Mouse (Mus musculus) gastrocnemius, postnatal 10 days (tissue): ENCODE measurements around the gene Zbed3. TPM values are rescaled to one million over a fixed set of nuclear protein-coding genes. Genes with fewer than 3 reads are reported as not detected.
A peak's percentile ranks its signal among the peaks of the same experiment; 100 is the strongest.
"Not testable (repeated sequence)": the region's sequence is repeated elsewhere in the genome, so short reads cannot be mapped to it uniquely, and the experiment has no call there.

Source experiments
- DNase-seq: peaks from one replicate; pipeline ENCODE4 v3.0.0; 2021; ENCODE audit warnings: mixed read lengths
- total RNA-seq, 2 experiments: library from RNA; stranded (reverse); gene quantifications; 2 replicates each; pipeline ENCODE4 v1.2.3; 2021

The Zbed3 gene
- total RNA-seq, 2 experiments from 2014 or later = 15.1 to 15.6 TPM

GRCm38 (mm10) chr13:95332086-95332899 lies 8.9 kb downstream of the Zbed3 start:
- no peak for DNase-seq

DNA sequence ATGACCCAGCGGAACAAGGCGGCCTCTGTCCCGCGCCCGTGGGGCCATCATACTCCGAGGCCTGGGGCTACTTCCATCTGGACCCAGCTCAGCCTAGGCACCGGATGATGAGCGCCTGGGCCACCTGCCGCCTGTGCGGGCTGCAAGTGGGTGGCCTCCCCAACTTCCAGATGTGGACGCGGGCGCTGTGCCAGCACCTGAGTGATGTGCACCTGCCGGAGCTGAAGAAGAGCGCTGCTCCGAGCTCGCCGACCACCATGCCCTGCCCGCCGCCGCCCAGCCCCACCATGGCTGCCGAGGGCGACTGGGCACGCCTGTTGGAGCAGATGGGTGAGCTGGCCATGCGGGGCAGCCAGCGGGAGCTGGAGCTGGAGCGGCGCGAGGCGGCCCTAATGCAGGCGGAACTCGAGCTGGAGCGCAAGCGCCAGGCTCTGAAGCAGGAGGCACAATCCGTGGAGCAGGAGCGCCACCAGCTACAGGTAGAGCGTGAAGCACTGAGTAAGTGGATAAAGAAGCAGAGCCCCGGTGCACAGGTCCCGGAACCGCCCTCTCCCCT lies 12.8 kb downstream of the Zbed3 start:
- no peak for DNase-seq

DNA sequence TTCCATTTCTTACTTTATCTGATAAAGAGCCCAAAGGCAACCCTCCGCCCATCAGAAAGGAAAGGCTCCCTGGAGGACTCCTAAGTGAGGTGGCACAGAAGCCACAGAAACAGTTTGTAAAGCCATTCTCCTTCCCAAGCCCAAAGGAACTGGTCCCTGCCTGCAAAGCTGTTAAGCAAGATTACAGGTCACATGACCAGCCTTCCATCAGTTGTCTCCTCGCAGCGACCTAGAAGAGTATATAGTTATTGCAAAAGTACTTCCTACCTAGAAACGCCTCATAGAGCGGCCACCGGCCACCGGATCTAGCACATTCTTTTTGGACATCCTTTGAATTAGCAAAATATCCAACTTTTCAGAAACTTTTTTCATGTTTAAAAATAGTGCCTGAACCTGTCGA lies 20.1 kb downstream of the Zbed3 start:
- DNase-seq = no peak

DNA sequence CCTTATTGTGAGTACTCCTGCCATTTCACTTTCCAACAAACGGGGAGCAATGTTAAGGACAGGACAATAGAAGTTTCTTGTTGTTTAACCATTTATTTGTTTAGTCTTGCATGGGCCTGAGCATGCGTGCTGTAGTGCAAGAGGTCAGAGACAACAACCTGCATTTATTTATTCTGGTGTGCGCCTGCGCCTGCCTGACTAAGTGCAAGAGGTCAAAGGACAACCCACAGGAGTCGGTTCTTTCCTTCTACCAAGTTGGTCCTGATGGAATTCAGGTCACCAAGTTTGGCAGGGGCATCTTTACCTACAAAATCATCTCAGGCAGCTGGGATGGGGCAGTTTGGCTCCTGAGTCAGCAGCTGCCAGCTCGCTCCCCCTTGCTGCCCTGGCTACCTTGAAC lies 22.5 kb downstream of the Zbed3 start:
- DNase-seq = no peak

GRCm38 (mm10) chr13:95347018-95347696 lies 23.7 kb downstream of the Zbed3 start:
- peak; percentile 80 for DNase-seq

DNA sequence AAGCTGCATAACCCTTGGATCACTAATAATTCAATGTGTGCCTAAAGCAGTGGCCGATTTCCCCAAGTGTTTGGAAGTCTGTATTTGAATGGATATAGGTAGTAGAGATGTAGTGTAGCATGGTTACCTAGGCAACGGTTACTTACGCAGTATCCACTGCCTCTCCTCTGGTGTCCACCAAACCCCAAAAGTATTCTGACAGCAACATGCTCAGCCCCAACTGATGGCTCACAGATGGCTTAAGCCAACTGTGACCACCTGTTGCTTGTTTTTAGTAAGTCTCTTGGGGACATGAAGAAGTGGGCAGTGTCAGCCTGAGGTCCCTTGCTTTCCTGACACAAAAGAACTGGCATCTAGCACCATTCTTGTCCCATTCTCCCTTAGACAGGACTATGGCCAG lies 25.1 kb downstream of the Zbed3 start:
- no peak for DNase-seq

DNA sequence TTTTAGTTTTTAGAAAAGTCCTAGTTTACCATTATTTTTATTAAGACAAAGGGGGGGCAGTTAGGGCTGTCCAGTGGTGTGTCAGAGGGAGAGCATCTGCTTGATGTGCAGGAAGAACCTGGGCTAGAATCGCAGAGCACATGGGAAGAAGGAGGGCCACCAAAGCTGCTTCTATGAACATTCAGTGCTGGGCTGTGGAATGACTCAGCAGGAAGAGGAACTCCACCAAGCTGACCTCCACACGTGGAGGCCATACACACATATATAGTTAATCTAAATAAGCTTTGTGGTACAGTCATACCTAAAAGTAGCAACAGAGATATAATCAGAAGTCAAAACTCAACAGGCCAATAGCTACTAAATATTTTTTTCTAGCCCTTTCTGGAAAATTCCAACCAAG lies 34.8 kb downstream of the Zbed3 start:
- no peak for DNase-seq

DNA sequence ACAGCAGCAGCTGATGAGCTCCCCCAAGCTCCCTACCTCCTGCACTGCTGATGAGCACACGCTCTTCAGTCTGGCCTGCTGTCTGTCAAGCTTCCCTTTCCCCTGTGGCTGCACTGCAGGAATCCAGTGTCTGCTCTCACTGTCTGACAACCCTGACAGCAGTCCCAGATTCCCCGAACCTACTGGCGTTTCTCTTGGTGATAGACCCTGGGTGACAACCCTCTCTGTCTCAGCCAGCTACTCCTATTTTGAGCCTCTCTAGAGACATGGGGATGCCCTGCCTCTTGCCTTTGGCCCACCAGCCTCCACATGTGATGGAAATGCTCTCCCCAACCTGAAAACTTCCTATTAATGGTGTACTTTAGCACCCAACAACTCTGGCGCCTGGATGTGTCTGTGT lies 40.0 kb downstream of the Zbed3 start:
- no peak for DNase-seq

DNA sequence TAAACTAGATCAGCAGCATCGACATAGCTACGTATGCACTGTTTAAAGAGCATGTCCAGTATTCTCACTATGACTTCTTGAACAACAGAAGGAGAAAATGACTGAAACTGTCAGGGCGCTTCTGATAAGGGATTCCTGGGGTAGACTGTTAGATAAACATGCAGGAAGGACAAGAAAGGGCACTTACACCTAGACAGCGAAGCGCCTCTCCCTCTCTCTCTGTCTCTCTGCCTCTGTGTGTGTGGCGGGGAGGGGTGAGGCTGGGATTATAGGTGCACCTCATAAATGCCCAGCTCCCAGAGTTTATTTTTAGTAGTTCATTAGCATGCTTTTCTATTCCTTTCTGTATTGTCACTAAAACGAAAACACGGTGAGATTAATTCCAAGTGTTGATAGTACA lies 42.9 kb downstream of the Zbed3 start:
- no peak for DNase-seq

DNA sequence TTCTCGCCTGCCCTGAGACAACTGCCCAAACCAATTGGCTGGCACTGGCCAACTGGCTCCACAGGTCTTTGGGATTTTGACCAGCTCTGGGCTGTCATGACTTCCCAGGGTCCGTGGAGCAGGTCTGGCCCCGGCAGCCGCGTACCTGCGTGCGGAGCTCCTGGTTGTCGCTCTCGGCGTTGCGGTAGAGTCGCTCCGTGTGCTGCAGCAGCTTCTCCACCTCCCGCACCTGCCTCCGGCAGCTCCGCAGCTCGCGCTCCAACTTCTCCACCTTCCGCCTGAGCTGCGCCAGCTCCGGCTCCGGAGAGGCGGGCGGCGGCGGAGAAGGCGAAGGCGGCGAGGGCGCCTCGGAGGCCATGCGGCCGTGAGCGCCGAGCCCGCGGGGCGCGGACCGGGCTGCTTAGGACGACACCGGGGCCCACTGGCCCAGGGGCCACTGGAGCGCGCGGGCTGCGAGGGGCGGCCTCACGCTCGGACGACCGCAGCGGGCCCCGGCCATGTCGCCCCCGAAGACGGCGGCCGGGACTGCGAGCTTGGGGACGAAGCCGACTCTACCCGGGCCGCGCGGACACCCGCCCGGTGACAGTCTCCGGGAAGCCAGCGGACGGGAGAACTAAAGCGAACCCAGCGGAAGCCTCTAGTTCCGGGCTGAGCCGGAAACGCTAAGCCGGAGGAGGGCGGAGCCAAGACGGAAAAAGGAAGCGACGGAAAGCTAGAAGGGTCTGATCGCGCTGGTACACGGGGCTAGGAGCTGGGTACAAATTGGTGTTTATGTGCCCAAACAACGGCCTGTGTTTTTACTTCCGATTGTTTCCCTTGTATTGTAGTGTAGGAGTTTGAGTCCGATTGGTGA lies 51.5 kb downstream of the Zbed3 start, which contains the start of gene Aggf1:
Gene Aggf1 (minus strand): TSS at position 652 of the 853 bp plus-strand sequence.
- peak; percentile 87 for DNase-seq

DNA sequence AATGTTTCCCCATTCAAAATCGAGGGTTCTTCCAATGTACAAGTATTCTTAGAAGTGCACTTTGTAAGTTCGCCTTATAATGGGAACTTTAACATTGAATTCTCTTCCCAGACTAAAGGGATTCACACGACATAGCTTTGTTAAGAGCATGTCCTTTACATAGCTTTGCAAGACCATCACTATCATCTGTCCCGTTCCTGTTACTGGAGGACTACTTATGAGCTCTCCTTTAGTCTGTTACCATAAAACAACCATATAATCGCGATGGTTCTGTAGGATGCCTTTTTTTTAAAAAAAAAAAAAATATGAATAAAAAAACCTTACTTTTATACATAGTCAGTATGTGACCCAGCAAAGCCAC lies 52.1 kb downstream of the Zbed3 start:
- no peak for DNase-seq

DNA sequence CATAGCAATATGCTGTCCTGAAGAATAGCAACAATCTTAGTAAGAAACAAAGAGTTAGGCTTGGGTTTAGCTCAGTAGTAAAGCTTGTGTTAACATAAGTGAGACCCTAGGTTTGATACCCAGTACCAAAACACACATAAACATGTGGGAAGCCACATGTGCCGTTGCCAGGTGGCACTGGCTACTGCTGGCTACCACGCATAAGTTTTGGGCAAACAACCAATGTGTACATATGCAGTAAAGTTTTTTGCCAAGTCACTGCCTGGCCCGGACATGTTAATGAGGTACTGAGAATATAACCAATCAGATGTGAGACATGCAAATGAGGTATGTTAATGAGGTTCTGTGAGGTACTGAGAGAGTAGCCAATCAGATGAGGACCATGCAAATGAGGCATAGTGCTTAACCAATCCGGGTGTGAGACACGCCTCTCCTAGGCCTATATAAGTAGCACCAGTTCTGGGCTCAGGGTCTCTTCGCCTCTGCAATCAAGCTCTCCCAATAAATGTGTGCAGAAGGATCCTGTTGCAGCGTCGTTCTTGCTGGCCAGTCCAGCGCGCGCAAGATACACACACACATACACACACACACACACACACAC lies 53.4 kb downstream of the Zbed3 start:
- not testable (repeated sequence) for DNase-seq

- no peak for DNase-seq
These were observed 55.3 kb downstream of the Zbed3 start for GRCm38 (mm10) chr13:95378696-95379095.

GRCm38 (mm10) chr13:95382418-95382817 lies 59.0 kb downstream of the Zbed3 start:
- no peak for DNase-seq

Other genes starting within 250 kb of the Zbed3 start
- gene Pde8b, start 73.3 kb upstream of the Zbed3 start, total RNA-seq = 1 to 10 TPM; 4.8 to 6.1 TPM
- gene Aggf1, start 51.7 kb downstream of the Zbed3 start, total RNA-seq = 10 to 100 TPM; 17.2 to 18.0 TPM
- not detected for gene Crhbp, start 121.3 kb downstream of the Zbed3 start, total RNA-seq
- gene S100z, start 155.1 kb downstream of the Zbed3 start, total RNA-seq = 1 to 10 TPM; 1.3 to 1.7 TPM
- gene F2rl1, start 201.6 kb downstream of the Zbed3 start, total RNA-seq = under 1 TPM; 0.45 TPM